Mouse (Mus musculus): ENCODE data around the gene Eefsec.

Gene Eefsec

GRCm38 (mm10) chr6:88340761-88341160 lies 105.6 kb downstream of the Eefsec start:
- DNase-seq = no peak

- DNase-seq = no peak
These were observed 117.0 kb downstream of the Eefsec start for GRCm38 (mm10) chr6:88329336-88329735.

- DNase-seq = no peak
These were observed 124.5 kb downstream of the Eefsec start for GRCm38 (mm10) chr6:88321879-88322278.

GRCm38 (mm10) chr6:88321253-88321652 lies 125.1 kb downstream of the Eefsec start:
- no peak for DNase-seq

GRCm38 (mm10) chr6:88319735-88320134 lies 126.6 kb downstream of the Eefsec start:
- DNase-seq = no peak

- DNase-seq = no peak
These were observed 131.0 kb downstream of the Eefsec start for GRCm38 (mm10) chr6:88315295-88315694.

- DNase-seq = no peak
These were observed 132.4 kb downstream of the Eefsec start for GRCm38 (mm10) chr6:88313937-88314336.

GRCm38 (mm10) chr6:88311593-88311992 lies 134.7 kb downstream of the Eefsec start:
- no peak for DNase-seq

GRCm38 (mm10) chr6:88306100-88306746 lies 140.1 kb downstream of the Eefsec start:
- DNase-seq = no peak

GRCm38 (mm10) chr6:88301234-88301633 lies 145.1 kb downstream of the Eefsec start:
- no peak for DNase-seq

- DNase-seq = no peak
These were observed 146.8 kb downstream of the Eefsec start for GRCm38 (mm10) chr6:88299491-88299890.

GRCm38 (mm10) chr6:88292274-88292909 lies 153.9 kb downstream of the Eefsec start:
- DNase-seq = no peak

- DNase-seq = peak; percentile 7
These were observed 156.1 kb downstream of the Eefsec start for GRCm38 (mm10) chr6:88290129-88290766.

GRCm38 (mm10) chr6:88278141-88278540 lies 168.2 kb downstream of the Eefsec start:
- peak; percentile 20 for DNase-seq

- DNase-seq = no peak
These were observed 169.1 kb downstream of the Eefsec start for GRCm38 (mm10) chr6:88277242-88277641.

GRCm38 (mm10) chr6:88276221-88276620 lies 170.1 kb downstream of the Eefsec start:
- no peak for DNase-seq

- no peak for DNase-seq
These were observed 171.7 kb downstream of the Eefsec start for GRCm38 (mm10) chr6:88274623-88275022.

- no peak for DNase-seq
These were observed 178.4 kb downstream of the Eefsec start for GRCm38 (mm10) chr6:88267970-88268369.

- no peak for DNase-seq
These were observed 179.3 kb downstream of the Eefsec start for GRCm38 (mm10) chr6:88267068-88267467.

- DNase-seq = no peak
These were observed 180.3 kb downstream of the Eefsec start for GRCm38 (mm10) chr6:88266055-88266454.

- DNase-seq = no peak
These were observed 181.0 kb downstream of the Eefsec start for GRCm38 (mm10) chr6:88265355-88265754.

GRCm38 (mm10) chr6:88262160-88262559 lies 184.2 kb downstream of the Eefsec start:
- DNase-seq = no peak

- no peak for DNase-seq
These were observed 185.7 kb downstream of the Eefsec start for GRCm38 (mm10) chr6:88260645-88261044.

- DNase-seq = peak; percentile 44
These were observed 186.7 kb downstream of the Eefsec start for GRCm38 (mm10) chr6:88259621-88260020.
